ENCODE assay signal across 8 mouse cellular contexts in genomic region chr6:34862791-34863403, GRCm38 (mm10). TPM values are rescaled to one million over a fixed set of nuclear protein-coding genes. Genes with fewer than 3 reads are reported as not detected.
DNase-seq lines count a peak whose midpoint lies in the region; ATAC-seq and TF ChIP-seq lines count a peak whose summit lies in the region.

Tmem140 (plus strand) TSS chr6:34863146.

- peak; percentile 67 for DNase-seq in gastrocnemius, adult 18-20 months (ENCODE audit: low spot score)
- DNase-seq in gastrocnemius, postnatal 4 days (ENCODE audit: low spot score in 2 of 2): no peak
- peak; percentile 13 for DNase-seq in neural tube, embryonic 10.5 days (ENCODE audit: extremely low spot score, low spot score)
- no peak for DNase-seq in midbrain, embryonic 10.5 days (ENCODE audit: low spot score)
- DNase-seq in midbrain, embryonic 14.5 days: no peak

- no peak for ATAC-seq in heart, embryonic 14.5 days (ENCODE audit: insufficient number of reproducible peaks, insufficient read depth, low FRiP score, low read depth)
- no peak for ATAC-seq in limb, embryonic 13.5 days (ENCODE audit: low FRiP score, low read depth)
- no peak for ATAC-seq in midbrain, embryonic 14.5 days (ENCODE audit: low FRiP score, low TSS enrichment)

- peaks cover 37% of the 10 kb centered on the region for H3K4me1 ChIP-seq in bone marrow macrophage, adult 2 months (ENCODE audit: control insufficient read depth, insufficient read depth, low read length)
- H3K4me1 ChIP-seq in heart, embryonic 14.5 days (ENCODE audit: control insufficient read depth in 2 of 2, insufficient read depth in 2 of 2, low read length in 2 of 2): peaks cover 16 to 19% of the 10 kb centered on the region in 2 experiments
- peaks cover 20% of the 10 kb centered on the region for H3K4me1 ChIP-seq in limb, embryonic 13.5 days
- peaks cover 16% of the 10 kb centered on the region for H3K4me1 ChIP-seq in midbrain, embryonic 10.5 days
- no peaks in the 10 kb centered on the region for H3K4me1 ChIP-seq in midbrain, embryonic 14.5 days (ENCODE audit: control insufficient read depth, insufficient read depth, low read length)

- H3K9me3 ChIP-seq in heart, embryonic 14.5 days (ENCODE audit: control insufficient read depth, low read length): no peaks in the 10 kb centered on the region
- H3K9me3 ChIP-seq in limb, embryonic 13.5 days: no peaks in the 10 kb centered on the region
- no peaks in the 10 kb centered on the region for H3K9me3 ChIP-seq in midbrain, embryonic 10.5 days (replicated peaks)
- H3K9me3 ChIP-seq in midbrain, embryonic 14.5 days (ENCODE audit: control insufficient read depth, low read length): no peaks in the 10 kb centered on the region

- peak within 1 kb of the TSS; percentile 62 for H3K4me3 ChIP-seq in bone marrow macrophage, adult 2 months (ENCODE audit: insufficient read depth, low read length)
- H3K4me3 ChIP-seq in heart, embryonic 14.5 days (ENCODE audit: control insufficient read depth in 1 of 2, insufficient read depth in 1 of 2, low read depth in 1 of 2, low read length in 2 of 2): peak within 1 kb of the TSS in 1 of 2 experiments; percentile 25; a peak in 3 of 4 replicates
- H3K4me3 ChIP-seq in limb, embryonic 13.5 days: peak within 1 kb of the TSS; percentile 21; the same call in 1 of the 2 replicates
- H3K4me3 ChIP-seq in midbrain, embryonic 10.5 days: no peak within 1 kb of the TSS
- no peak within 1 kb of the TSS for H3K4me3 ChIP-seq in midbrain, embryonic 14.5 days (replicated peaks; ENCODE audit: low read depth, low read length)

- TF ChIP-seq POLR2A in bone marrow macrophage, adult 2 months (IDR thresholded peaks at IDR 0.05; ENCODE audit: borderline replicate concordance, low read depth, low read length): no peak

- TF ChIP-seq CTCF in bone marrow macrophage, adult 2 months (IDR thresholded peaks at IDR 0.05; ENCODE audit: low read depth, low read length): no peak

- H3K27ac ChIP-seq in bone marrow macrophage, adult 2 months (ENCODE audit: insufficient read depth, low read depth, low read length): peak within 1 kb of the TSS; percentile 82
- H3K27ac ChIP-seq in heart, embryonic 14.5 days (replicated peaks in 1 of 2; ENCODE audit: control insufficient read depth in 1 of 2, insufficient read depth in 1 of 2, low read depth in 2 of 2, low read length in 2 of 2): peak within 1 kb of the TSS in 1 of 2 experiments; percentile 5; a peak in 1 of 4 replicates
- peak within 1 kb of the TSS; percentile 39; the same call in 1 of the 2 replicates for H3K27ac ChIP-seq in limb, embryonic 13.5 days
- H3K27ac ChIP-seq in midbrain, embryonic 10.5 days (replicated peaks): no peak within 1 kb of the TSS
- H3K27ac ChIP-seq in midbrain, embryonic 14.5 days (replicated peaks; ENCODE audit: low read depth, low read length): no peak within 1 kb of the TSS

- no peaks in the 10 kb centered on the region for H3K36me3 ChIP-seq in heart, embryonic 14.5 days (ENCODE audit: control insufficient read depth, insufficient read depth, low read length)
- no peaks in the 10 kb centered on the region for H3K36me3 ChIP-seq in limb, embryonic 13.5 days
- no peaks in the 10 kb centered on the region for H3K36me3 ChIP-seq in midbrain, embryonic 10.5 days
- H3K36me3 ChIP-seq in midbrain, embryonic 14.5 days (ENCODE audit: control insufficient read depth, insufficient read depth, low read length): no peaks in the 10 kb centered on the region

- H3K4me2 ChIP-seq in heart, embryonic 14.5 days (ENCODE audit: low read length): peak within 1 kb of the TSS; percentile 61
- peak within 1 kb of the TSS; percentile 46 for H3K4me2 ChIP-seq in limb, embryonic 13.5 days (replicated peaks)
- H3K4me2 ChIP-seq in midbrain, embryonic 14.5 days (ENCODE audit: low read length): no peak within 1 kb of the TSS

- peak within 1 kb of the TSS; percentile 56 for H3K9ac ChIP-seq in heart, embryonic 14.5 days (ENCODE audit: low read length)
- no peak within 1 kb of the TSS for H3K9ac ChIP-seq in limb, embryonic 13.5 days
- no peak within 1 kb of the TSS for H3K9ac ChIP-seq in midbrain, embryonic 14.5 days (replicated peaks; ENCODE audit: low read length)

- no peaks in the 10 kb centered on the region for H3K27me3 ChIP-seq in heart, embryonic 14.5 days (ENCODE audit: control insufficient read depth, insufficient read depth, low read length)
- H3K27me3 ChIP-seq in limb, embryonic 13.5 days: no peaks in the 10 kb centered on the region
- no peaks in the 10 kb centered on the region for H3K27me3 ChIP-seq in midbrain, embryonic 10.5 days (ENCODE audit: low read depth, poor library complexity, severe bottlenecking)
- no peaks in the 10 kb centered on the region for H3K27me3 ChIP-seq in midbrain, embryonic 14.5 days (ENCODE audit: control insufficient read depth, insufficient read depth, low read length)

- 30% methylated on average over 11 of the region's 11 CpGs for WGBS in heart, embryonic 14.5 days
- 24% methylated on average over 11 of the region's 11 CpGs for WGBS in limb, embryonic 13.5 days
- 59% methylated on average over 11 of the region's 11 CpGs for WGBS in midbrain, embryonic 10.5 days
- 71% methylated on average over 11 of the region's 11 CpGs for WGBS in midbrain, embryonic 14.5 days

RNA-seq across cellular contexts. Expression of gene Tmem140, which starts in this region (rescaled TPM):
- 10 to 100 TPM; 30.5 to 42.8 TPM for total RNA-seq in gastrocnemius, adult 18-20 months (2021)
- 1 to 10 TPM; 8.6 to 9.7 TPM for total RNA-seq in gastrocnemius, postnatal 4 days (2021)
- polyA plus RNA-seq in bone marrow macrophage, adult 2 months (2012; ENCODE audit: insufficient read depth, insufficient read length, missing spikeins): 74.9 and 86.3 TPM in 2 replicates
- 0.92 and 1.3 TPM in 2 replicates for polyA plus RNA-seq in heart, embryonic 14.5 days (2014; fragmentation: Nextera tagmentation; extraction: Ambion mirVana)
- polyA plus RNA-seq in limb, embryonic 13.5 days (2015; fragmentation: Nextera tagmentation; extraction: Ambion mirVana): 2.5 and 2.7 TPM in 2 replicates
- 1.9 and 2.1 TPM in 2 replicates for polyA plus RNA-seq in midbrain, embryonic 10.5 days (2016; fragmentation: Nextera tagmentation; extraction: Ambion mirVana)
- polyA plus RNA-seq in midbrain, embryonic 14.5 days (2014; fragmentation: Nextera tagmentation; extraction: Ambion mirVana): 0.70 and 1.1 TPM in 2 replicates

Comparison
In these comparisons a context has a peak if more than half of its experiments do, and no peak if none do; other contexts are left out.
1. RNA of gene Tmem140 (polyA plus RNA-seq): 74.9 to 86.3 TPM in bone marrow macrophage, adult 2 months; 2.5 to 2.7 TPM in limb, embryonic 13.5 days, 1.9 to 2.1 TPM in midbrain, embryonic 10.5 days, 0.92 to 1.3 TPM in heart, embryonic 14.5 days and 0.70 to 1.1 TPM in midbrain, embryonic 14.5 days; every median in the first group is over 10 times any median in the second.
2. DNase-seq: peak in gastrocnemius, adult 18-20 months (single experiment) and neural tube, embryonic 10.5 days (single experiment); none in gastrocnemius, postnatal 4 days (0 of 2), midbrain, embryonic 10.5 days (single experiment) and midbrain, embryonic 14.5 days (single experiment).
3. H3K27ac ChIP-seq: peak in bone marrow macrophage, adult 2 months (single experiment) and limb, embryonic 13.5 days (single experiment); none in midbrain, embryonic 10.5 days (single experiment) and midbrain, embryonic 14.5 days (single experiment).
4. H3K4me3 ChIP-seq: peak in bone marrow macrophage, adult 2 months (single experiment) and limb, embryonic 13.5 days (single experiment); none in midbrain, embryonic 10.5 days (single experiment) and midbrain, embryonic 14.5 days (single experiment).